Mouse (Mus musculus) liver, embryonic 12.5 days (tissue): ENCODE measurements around the gene Ulk2. TPM values are rescaled to one million over a fixed set of nuclear protein-coding genes. Genes with fewer than 3 reads are reported as not detected.
"Not testable (repeated sequence)": the region's sequence is repeated elsewhere in the genome, so short reads cannot be mapped to it uniquely, and the experiment has no call there.

Experiments
- ATAC-seq: fragments of 200-750 bp; cut with Nextera tagmentation; 2 replicates; pipeline ENCODE4 v1.8.0; 2017; ENCODE audit warnings: moderate number of reproducible peaks, mild to moderate bottlenecking, moderate library complexity
- H3K27ac ChIP-seq: fragments of 300-500 bp; sonication (generic); 2 replicates; pipeline ENCODE4 v1.5.1; 2016; ENCODE audit warnings: mild to moderate bottlenecking
- H3K27me3 ChIP-seq: fragments of 300-500 bp; sonication (generic); replicated peaks from 2 replicates; pipeline ENCODE4 v1.6.1; 2016; ENCODE audit warnings: mild to moderate bottlenecking, moderate library complexity
- H3K36me3 ChIP-seq: fragments of 300-500 bp; sonication (generic); 2 replicates; pipeline ENCODE4 v1.6.1; 2016; ENCODE audit warnings: mild to moderate bottlenecking, moderate library complexity
- H3K4me1 ChIP-seq: fragments of 300-500 bp; sonication (generic); 2 replicates; pipeline ENCODE4 v1.6.1; 2016
- H3K4me2 ChIP-seq: fragments of 300-500 bp; sonication (generic); 2 replicates; pipeline ENCODE4 v1.6.1; 2016; ENCODE audit warnings: mild to moderate bottlenecking, moderate library complexity
- H3K4me3 ChIP-seq: fragments of 300-500 bp; sonication (generic); 2 replicates; pipeline ENCODE4 v1.5.1; 2016; ENCODE audit warnings: mild to moderate bottlenecking, moderate library complexity
- H3K9ac ChIP-seq: fragments of 300-500 bp; sonication (generic); 2 replicates; pipeline ENCODE4 v1.6.1; 2016; ENCODE audit warnings: mild to moderate bottlenecking, moderate library complexity
- H3K9me3 ChIP-seq: fragments of 300-500 bp; sonication (generic); replicated peaks from 2 replicates; pipeline ENCODE4 v1.6.1; 2016; ENCODE audit warnings: mild to moderate bottlenecking, moderate library complexity
- WGBS: fragments of 180-500 bp; shearing (Covaris S2); methylation state at CpG from one replicate; pipeline ENCODE4 v1.1.7; 2016; ENCODE audit not compliant: insufficient replicate concordance; 5-methylcytosine and 5-hydroxymethylcytosine counted together
- polyA plus RNA-seq: library from polyadenylated mRNA; unstranded; fragments of >200 nt; fragmentation: Nextera tagmentation; extraction: Ambion mirVana; gene quantifications from 2 replicates; pipeline ENCODE4 v1.2.1, GENCODE M21; 2016

Ulk2 gene
- polyA plus RNA-seq, 1 experiment from 2014 or later = 5.1 TPM

- H3K27me3 ChIP-seq, H3K4me1 ChIP-seq, H3K4me3 ChIP-seq, H3K27ac ChIP-seq, H3K9ac ChIP-seq, H3K36me3 ChIP-seq, H3K4me2 ChIP-seq, ATAC-seq, H3K9me3 ChIP-seq: not testable (repeated sequence)
- 65% methylated on average over 3 of the region's 3 CpGs for WGBS
Observed at GRCm38 (mm10) chr11:61840663-61841062, 14.2 kb downstream of the Ulk2 start.

DNA sequence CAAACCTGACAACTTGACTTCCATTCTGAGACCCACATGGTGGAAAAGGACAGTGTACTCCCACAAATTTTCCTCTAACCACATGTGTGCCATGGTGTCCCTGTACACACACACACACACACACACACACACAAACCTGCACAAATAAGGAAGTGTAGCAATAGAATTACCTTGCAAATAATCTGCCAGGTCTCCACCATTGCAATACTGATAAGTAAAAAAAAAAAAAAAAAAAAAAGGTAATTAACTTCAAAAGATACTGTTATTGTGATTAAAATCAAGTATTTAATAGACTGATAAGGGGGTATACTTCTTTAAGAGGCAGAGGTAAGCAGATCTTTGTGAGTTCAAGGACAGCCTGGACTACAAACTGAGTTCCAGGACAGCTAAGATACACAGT is 14.9 kb downstream of the Ulk2 start:
- no peak overlapping the region for H3K27ac ChIP-seq
- no peak for ATAC-seq
- peaks cover 4% of the 10 kb centered on the region; the same call in 1 of the 2 replicates for H3K36me3 ChIP-seq

DNA sequence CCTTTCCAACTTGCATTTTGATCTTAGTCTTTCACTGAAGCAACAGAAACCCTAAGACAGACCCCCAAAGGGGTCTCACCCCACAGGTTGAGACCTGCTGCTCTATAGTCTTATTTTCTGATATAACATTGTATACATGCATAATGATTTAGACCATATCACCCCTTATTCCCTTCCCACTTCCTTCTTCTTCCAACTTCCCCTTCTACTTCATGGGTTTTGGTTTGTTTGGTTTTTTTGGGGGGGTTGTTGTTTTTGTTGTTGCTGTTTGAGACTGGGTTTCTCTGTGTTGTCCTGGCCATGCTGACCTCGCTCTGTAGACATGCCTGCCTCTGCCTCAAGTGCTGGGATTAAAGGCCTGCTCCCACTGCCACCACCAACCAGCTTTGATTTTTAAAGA is 15.7 kb downstream of the Ulk2 start:
- no peaks in the 10 kb centered on the region for H3K27me3 ChIP-seq
- H3K9me3 ChIP-seq = no peaks in the 10 kb centered on the region
- no peak overlapping the region for H3K27ac ChIP-seq
- H3K9ac ChIP-seq = no peak overlapping the region
- ATAC-seq = no peak
- no peak overlapping the region for H3K4me2 ChIP-seq
- no peak overlapping the region for H3K4me3 ChIP-seq
- peaks cover 5% of the 10 kb centered on the region; the same call in 1 of the 2 replicates for H3K4me1 ChIP-seq
- WGBS = 54% methylated on average over 1 of the region's 1 CpGs
- peaks cover 4% of the 10 kb centered on the region; the same call in 1 of the 2 replicates for H3K36me3 ChIP-seq

More for the DNA sequence above, 14.9 kb downstream of the Ulk2 start:
- H3K27me3 ChIP-seq = no peaks in the 10 kb centered on the region
- peaks cover 5% of the 10 kb centered on the region; the same call in 1 of the 2 replicates for H3K4me1 ChIP-seq
- no peak overlapping the region for H3K4me3 ChIP-seq
- no peak overlapping the region for H3K4me2 ChIP-seq
- H3K9me3 ChIP-seq = no peaks in the 10 kb centered on the region
- no peak overlapping the region for H3K9ac ChIP-seq

GRCm38 (mm10) chr11:61809793-61810192 is 45.1 kb downstream of the Ulk2 start:
- no peak overlapping the region for H3K9ac ChIP-seq
- H3K36me3 ChIP-seq = peaks cover 25% of the 10 kb centered on the region; the same call in 1 of the 2 replicates
- no peak overlapping the region for H3K4me2 ChIP-seq
- H3K27me3 ChIP-seq = no peaks in the 10 kb centered on the region
- no peak overlapping the region for H3K4me3 ChIP-seq
- H3K4me1 ChIP-seq = no peaks in the 10 kb centered on the region
- no peak overlapping the region for H3K27ac ChIP-seq
- ATAC-seq = no peak
- WGBS = 51% methylated on average over 4 of the region's 4 CpGs
- H3K9me3 ChIP-seq = no peaks in the 10 kb centered on the region

DNA sequence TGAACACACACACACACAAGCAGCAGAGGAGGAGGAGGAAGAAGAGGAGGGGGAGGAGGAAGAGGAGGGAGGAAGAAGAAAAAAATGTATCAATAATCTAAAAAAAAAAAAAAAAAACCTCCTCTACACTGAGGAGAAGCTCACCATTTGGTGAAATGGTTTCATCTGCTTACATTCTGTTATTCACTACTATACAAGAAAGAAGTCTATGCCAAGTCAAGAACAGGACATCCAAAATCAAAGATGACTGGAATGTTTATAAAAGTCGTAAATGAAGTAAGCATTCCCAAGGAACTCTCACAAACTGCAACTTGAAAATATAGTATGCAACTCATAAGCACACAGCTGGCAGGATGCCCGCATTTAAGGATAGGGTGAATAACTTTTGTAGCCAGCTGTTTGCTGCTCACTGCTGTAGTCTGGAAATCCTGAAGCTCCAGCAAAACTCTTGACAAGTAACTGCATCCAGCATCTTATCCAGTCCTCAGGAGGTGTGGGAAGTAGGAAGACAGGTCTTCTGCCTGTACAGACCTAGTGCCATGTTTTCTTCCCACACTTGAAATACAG is 46.2 kb downstream of the Ulk2 start:
- WGBS = 75% methylated on average over 2 of the region's 2 CpGs
- H3K27me3 ChIP-seq = no peaks in the 10 kb centered on the region
- no peak for ATAC-seq
- no peak overlapping the region for H3K4me2 ChIP-seq
- no peak overlapping the region for H3K27ac ChIP-seq
- H3K9me3 ChIP-seq = no peaks in the 10 kb centered on the region
- no peaks in the 10 kb centered on the region for H3K4me1 ChIP-seq
- no peak overlapping the region for H3K9ac ChIP-seq
- H3K36me3 ChIP-seq = peaks cover 25% of the 10 kb centered on the region; the same call in 1 of the 2 replicates
- no peak overlapping the region for H3K4me3 ChIP-seq

- no peak overlapping the region for H3K4me3 ChIP-seq
- no peak overlapping the region for H3K9ac ChIP-seq
- H3K9me3 ChIP-seq = no peaks in the 10 kb centered on the region
- H3K4me2 ChIP-seq = no peak overlapping the region
- H3K27me3 ChIP-seq = no peaks in the 10 kb centered on the region
- peaks cover 15% of the 10 kb centered on the region for H3K36me3 ChIP-seq
- no peaks in the 10 kb centered on the region for H3K4me1 ChIP-seq
- 76% methylated on average over 1 of the region's 1 CpGs for WGBS
- H3K27ac ChIP-seq = no peak overlapping the region
- ATAC-seq = no peak
Observed at GRCm38 (mm10) chr11:61793441-61793840, 61.4 kb downstream of the Ulk2 start.

DNA sequence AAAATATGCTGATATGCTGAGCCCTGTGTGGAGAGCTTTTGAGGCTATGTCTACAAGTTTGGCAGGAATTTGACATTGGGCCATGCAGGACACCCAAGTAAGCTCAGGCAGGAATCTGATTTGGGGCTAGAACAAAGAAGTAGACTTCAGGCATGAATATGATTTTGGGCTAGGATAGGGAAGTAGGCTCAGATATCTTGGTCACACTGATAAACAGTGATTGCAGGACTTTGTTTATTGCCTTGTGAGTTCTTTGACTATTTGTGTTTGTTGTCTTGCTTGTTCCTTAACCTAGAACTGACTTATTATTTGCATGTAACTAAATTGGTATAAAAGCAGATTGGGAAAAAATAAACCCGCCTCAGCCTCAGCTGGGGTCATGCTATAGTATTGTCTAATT is 66.3 kb downstream of the Ulk2 start:
- Histone ChIP-seq H3K27me3 (no peaks in the 10 kb centered on the region), H3K4me2 (no peak overlapping the region), H3K36me3 (peaks cover 22% of the 10 kb centered on the region), H3K4me1 (no peaks in the 10 kb centered on the region), H3K9me3 (no peaks in the 10 kb centered on the region), H3K4me3 (no peak overlapping the region), H3K9ac (no peak overlapping the region), H3K27ac (no peak overlapping the region)
- 80% methylated on average over 1 of the region's 1 CpGs for WGBS
- no peak for ATAC-seq

DNA sequence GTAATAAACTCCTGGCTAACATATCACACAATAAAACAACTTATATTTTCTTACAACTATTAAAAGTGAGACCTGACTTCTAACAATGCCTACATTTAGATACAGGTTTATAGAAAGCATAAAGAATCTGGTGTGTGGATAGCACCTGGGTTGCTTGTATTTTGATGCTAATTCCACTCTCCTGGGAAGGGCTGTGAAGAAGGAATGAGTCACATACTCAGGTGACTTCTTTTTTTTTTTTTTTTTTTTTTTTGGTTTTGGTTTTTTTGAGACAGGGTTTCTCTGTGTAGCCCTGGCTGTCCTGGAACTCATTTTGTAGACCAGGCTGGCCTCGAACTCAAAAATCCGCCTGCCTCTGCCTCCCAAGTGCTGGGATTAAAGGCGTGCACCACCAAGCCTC is 72.3 kb downstream of the Ulk2 start:
- H3K9me3 ChIP-seq, H3K4me1 ChIP-seq, H3K27me3 ChIP-seq, H3K9ac ChIP-seq, ATAC-seq, H3K4me2 ChIP-seq, H3K4me3 ChIP-seq, H3K27ac ChIP-seq: not testable (repeated sequence)
- WGBS = 79% methylated on average over 3 of the region's 3 CpGs
- H3K36me3 ChIP-seq = peaks cover 16% of the 10 kb centered on the region

- Histone ChIP-seq H3K4me3 (no peak overlapping the region), H3K9me3 (no peaks in the 10 kb centered on the region), H3K27me3 (no peaks in the 10 kb centered on the region), H3K9ac (no peak overlapping the region), H3K4me1 (no peaks in the 10 kb centered on the region), H3K4me2 (no peak overlapping the region), H3K27ac (no peak overlapping the region), H3K36me3 (peaks cover 6% of the 10 kb centered on the region)
- no peak for ATAC-seq
- 68% methylated on average over 4 of the region's 4 CpGs for WGBS
Observed at GRCm38 (mm10) chr11:61774551-61775149, 80.2 kb downstream of the Ulk2 start.

- ATAC-seq = peak; percentile 91
- Histone ChIP-seq H3K4me3 (peak within 1 kb of the TSS; percentile 70), H3K36me3 (peaks cover 6% of the 10 kb centered on the region), H3K4me1 (peaks cover 42% of the 10 kb centered on the region), H3K9ac (peak within 1 kb of the TSS; percentile 75), H3K9me3 (no peaks in the 10 kb centered on the region), H3K4me2 (peak within 1 kb of the TSS; percentile 79), H3K27ac (peak within 1 kb of the TSS; percentile 83), H3K27me3 (0 out of 2 replicates have a peak, but pooled peaks cover 4% of the 10 kb centered on the region)
- WGBS = under 1% methylated on average over 51 of the region's 51 CpGs
Observed at GRCm38 (mm10) chr11:61761584-61762407, 93.1 kb downstream of the Ulk2 start, which contains the start of gene Prpsap2. Prpsap2 (minus strand) TSS chr11:61762088.

DNA sequence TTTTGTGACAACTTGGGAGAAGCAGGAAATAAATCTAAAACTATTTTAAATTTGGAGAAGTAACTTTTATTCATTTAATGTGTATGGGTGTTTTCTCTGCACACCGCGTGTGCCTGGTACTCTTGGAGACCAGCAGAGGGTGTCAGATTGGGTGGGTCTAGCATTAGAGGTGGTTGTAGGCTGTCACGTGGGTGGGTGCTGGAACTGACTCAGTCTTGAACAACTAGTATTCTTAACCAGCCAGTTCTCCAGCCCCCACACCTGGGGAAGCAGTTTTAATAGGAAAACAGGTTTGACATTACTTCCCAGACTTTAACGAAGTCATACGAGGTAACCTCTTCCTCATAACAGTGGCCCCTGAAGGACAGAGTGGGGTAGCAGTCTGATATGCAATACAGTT is 94.4 kb downstream of the Ulk2 start:
- H3K4me1 ChIP-seq = peaks cover 53% of the 10 kb centered on the region
- ATAC-seq = no peak
- H3K9ac ChIP-seq = no peak overlapping the region
- peak overlapping the region; percentile 79 for H3K4me2 ChIP-seq
- H3K36me3 ChIP-seq = peaks cover 19% of the 10 kb centered on the region
- no peaks in the 10 kb centered on the region for H3K27me3 ChIP-seq
- peak overlapping the region; percentile 70 for H3K4me3 ChIP-seq
- no peaks in the 10 kb centered on the region for H3K9me3 ChIP-seq
- 41% methylated on average over 5 of the region's 5 CpGs for WGBS
- H3K27ac ChIP-seq = no peak overlapping the region

DNA sequence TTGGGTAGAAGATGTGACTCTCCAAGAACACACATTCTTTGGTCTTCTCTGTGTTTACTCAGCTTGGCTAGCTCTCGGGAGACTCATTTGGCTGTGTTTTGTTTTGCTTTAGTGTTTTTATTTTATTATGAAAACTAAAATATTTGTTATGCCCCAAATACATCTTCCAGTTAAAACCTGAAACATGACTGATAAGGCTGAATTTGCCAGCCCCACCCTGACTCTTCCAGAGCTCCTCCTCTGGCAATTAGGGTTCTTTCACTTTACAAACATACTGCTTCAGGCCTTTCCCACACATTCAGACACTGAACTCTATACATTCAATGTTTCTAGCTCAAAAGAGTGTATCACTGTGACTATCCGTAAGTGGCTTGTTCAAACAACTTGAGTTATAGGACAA is 97.7 kb downstream of the Ulk2 start:
- H3K36me3 ChIP-seq = peaks cover 43% of the 10 kb centered on the region
- H3K27ac ChIP-seq = peak overlapping the region; percentile 66
- no peak for ATAC-seq

More for the DNA sequence above, 97.7 kb downstream of the Ulk2 start:
- Histone ChIP-seq H3K27me3 (no peaks in the 10 kb centered on the region), H3K9ac (peak overlapping the region; percentile 20; the same call in 1 of the 2 replicates), H3K4me1 (peaks cover 52% of the 10 kb centered on the region), H3K9me3 (no peaks in the 10 kb centered on the region), H3K4me3 (no peak overlapping the region), H3K4me2 (peak overlapping the region; percentile 36)
- 67% methylated on average over 2 of the region's 2 CpGs for WGBS
